Mouse (Mus musculus) CD4-positive, CD25-positive, alpha-beta regulatory T cell, adult 9 weeks (primary cell): ENCODE measurements around the gene Osbpl6. TPM values are rescaled to one million over a fixed set of nuclear protein-coding genes. Genes with fewer than 3 reads are reported as not detected.

Experiments
- polyA plus RNA-seq: library from polyadenylated mRNA; unstranded; fragments of 100-300 nt; shearing (Covaris generic); gene quantifications from one replicate; pipeline ENCODE4 v1.2.1, GENCODE M21; 2017

Gene Osbpl6
- 0.21 TPM for polyA plus RNA-seq

DNA sequence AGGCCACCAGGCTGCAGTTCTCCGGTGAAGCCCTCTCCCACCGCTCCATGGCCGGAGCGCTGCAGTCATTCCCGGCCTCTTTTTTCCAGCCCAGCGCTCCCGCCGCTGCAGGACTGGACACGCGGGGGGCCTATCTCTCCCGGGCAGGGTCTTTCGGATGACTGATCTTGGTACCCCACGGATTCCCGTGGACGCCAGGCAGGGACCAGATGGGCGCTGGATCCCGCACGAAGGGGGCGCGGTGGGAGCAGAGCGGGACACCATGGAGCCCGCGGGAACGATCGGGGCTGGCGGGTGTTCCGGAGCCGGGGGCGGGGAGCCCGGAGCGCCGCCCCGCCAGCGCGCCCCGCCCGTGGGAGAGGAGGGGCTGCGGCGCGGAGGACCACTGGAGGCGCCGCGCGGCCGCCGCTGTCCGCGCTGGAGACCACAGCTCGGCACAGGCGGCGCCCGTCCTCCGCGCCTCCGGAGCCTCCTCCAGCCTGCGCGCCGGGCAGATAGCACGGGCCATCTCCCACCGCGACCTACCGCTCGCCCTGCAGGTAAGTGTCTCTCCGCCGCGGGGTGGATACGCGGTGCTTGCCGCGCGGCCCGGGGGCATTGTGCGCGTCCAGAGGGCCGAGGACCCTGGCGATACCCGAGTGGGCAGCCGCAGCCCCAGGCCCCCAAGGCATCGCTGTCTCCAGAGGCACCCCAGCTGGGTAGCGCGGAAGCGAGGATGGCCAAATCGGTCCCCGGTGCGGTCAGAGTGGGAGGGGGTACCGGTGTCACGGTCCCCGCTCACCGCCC, at the start of gene Osbpl6:
Osbpl6 (plus strand) TSS at position 358 of the 786 bp plus-strand sequence.

DNA sequence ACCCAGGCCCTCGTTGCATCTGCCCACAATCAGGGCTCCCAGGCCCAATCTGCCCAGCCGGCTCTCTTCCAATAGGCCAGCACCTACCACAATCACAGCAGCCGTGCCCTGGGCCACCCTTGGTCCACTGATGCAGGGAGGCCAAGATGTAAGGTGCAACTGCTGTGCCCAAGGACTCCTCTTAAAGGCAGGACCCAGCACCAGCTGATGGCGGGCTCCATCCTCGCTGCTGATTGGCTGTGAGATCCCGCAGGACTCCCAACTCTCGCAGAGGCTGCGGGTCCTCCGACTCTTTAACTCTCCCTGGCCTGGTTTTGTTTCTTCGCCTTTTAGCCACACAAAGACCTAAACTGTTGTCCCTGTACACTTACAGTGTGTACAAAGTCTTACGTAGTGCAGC, 46.1 kb upstream of the Osbpl6 start, which contains the start of gene Cyct:
Cyct (minus strand) TSS at position 225 of the 400 bp plus-strand sequence.

DNA sequence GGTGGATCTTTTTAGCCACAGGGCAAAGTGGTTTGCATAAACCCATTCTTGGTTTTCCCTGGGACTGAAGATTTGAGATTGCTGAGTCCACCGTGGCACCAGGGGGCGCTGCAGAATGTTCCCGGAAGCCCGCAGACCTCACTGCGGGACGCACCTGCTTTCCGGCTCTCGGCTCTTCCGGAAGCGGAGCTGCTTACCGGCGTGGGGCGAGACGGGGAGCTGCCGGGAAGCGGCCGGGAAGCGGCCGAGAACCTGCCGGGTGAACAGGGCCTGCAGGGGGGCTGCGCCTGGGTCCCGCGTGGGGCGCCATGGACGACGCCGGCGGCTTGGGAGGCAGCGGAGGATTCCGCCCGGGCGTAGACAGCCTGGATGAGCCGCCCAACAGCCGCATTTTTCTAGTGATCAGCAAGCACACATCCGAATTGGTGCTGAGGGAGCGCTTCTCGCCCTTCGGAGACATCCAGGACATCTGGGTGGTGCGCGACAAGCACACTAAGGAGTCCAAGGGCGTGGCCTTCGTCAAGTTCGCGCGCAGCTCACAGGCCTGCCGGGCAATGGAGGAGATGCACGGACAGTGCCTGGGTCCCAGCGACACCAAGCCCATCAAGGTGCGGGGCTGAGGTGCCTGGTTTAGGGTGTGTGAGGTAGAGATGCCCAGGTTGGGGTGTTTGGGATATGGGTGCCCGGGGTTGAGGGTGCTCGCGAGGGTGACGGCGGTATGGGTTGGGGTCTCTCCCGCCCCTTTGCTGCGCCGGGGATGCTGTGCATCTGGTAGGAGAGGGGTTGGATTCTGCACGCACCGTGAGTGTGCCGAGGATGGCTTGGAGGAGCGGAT, 36.3 kb upstream of the Osbpl6 start, which contains the start of gene Rbm45:
Rbm45 (plus strand) TSS at position 164 of the 835 bp plus-strand sequence.

DNA sequence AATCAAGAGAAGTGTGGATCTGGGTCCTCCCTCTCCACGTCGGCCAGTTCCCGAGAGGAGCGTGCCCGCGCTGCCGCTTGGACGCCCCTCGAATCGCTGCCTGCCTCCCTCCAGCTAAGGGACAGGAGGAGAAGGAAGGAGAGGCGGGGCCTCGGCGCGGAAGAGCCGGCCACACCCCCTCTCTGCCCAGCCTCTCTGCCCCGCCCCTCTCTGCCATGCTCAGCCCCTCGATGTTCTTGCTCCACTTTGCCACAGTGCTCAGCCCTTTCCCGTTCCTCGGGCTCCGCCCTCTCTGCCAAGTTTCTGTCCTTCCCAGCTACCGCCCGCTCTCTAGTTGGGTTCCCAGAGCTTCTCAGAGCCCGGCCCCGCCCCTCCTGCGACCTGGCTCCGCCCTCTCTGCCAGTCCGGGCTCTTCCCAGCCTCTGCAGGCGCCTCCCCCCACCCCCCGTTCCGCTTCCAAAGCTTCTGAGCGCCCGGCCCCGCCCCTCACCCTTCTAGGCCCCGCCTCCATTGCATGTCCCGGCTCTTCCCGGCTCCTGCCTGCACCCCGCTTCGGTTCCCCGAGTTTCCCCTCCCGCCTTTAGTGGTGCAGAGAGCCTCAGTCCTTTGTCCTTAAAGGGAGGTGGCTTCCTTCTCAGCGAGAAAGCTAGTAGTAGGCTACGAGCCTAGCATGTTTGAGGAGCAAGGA, 241.7 kb downstream of the Osbpl6 start, which contains the start of the genes Prkra and Pjvk:
Prkra (minus strand) TSS at position 133 of the 688 bp plus-strand sequence.
Pjvk (plus strand) TSS at position 594 of the 688 bp plus-strand sequence.

Other genes starting within 250 kb of the Osbpl6 start
- gene Pde11a, start 67.7 kb upstream of the Osbpl6 start, polyA plus RNA-seq = 11.9 TPM
- not detected for gene Cyct, start 46.1 kb upstream of the Osbpl6 start, polyA plus RNA-seq
- gene Rbm45, start 36.5 kb upstream of the Osbpl6 start, polyA plus RNA-seq = 6.5 TPM
- 8.5 TPM for gene Prkra, start 241.5 kb downstream of the Osbpl6 start, polyA plus RNA-seq
- not detected for gene Pjvk, start 242.0 kb downstream of the Osbpl6 start, polyA plus RNA-seq